Mouse (Mus musculus) hindbrain, embryonic 10.5 days (tissue): ENCODE data around the gene Epyc. TPM values are rescaled to one million over a fixed set of nuclear protein-coding genes. Genes with fewer than 3 reads are reported as not detected.
"Not testable (repeated sequence)": the region's sequence is repeated elsewhere in the genome, so short reads cannot be mapped to it uniquely, and the experiment has no call there.

Source experiments
- DNase-seq: peaks from one replicate; pipeline ENCODE4 v3.0.0-alpha.2; 2017; ENCODE audit warnings: low spot score
- H3K27ac ChIP-seq: fragments of 300-500 bp; sonication (generic); 2 replicates; pipeline ENCODE4 v1.5.1; 2016; ENCODE audit warnings: mild to moderate bottlenecking, moderate library complexity
- H3K27me3 ChIP-seq: fragments of 300-500 bp; sonication (generic); 2 replicates; pipeline ENCODE4 v1.6.1; 2016; ENCODE audit warnings: mild to moderate bottlenecking; ENCODE audit not compliant: poor library complexity, insufficient read depth, severe bottlenecking
- H3K36me3 ChIP-seq: fragments of 300-500 bp; sonication (generic); 2 replicates; pipeline ENCODE4 v1.6.1; 2016; ENCODE audit warnings: mild to moderate bottlenecking, moderate library complexity
- H3K4me1 ChIP-seq: fragments of 300-500 bp; sonication (generic); replicated peaks from 2 replicates; pipeline ENCODE4 v1.6.1; 2016; ENCODE audit warnings: mild to moderate bottlenecking
- H3K4me3 ChIP-seq: fragments of 300-500 bp; sonication (generic); 2 replicates; pipeline ENCODE4 v1.5.1; 2016; ENCODE audit warnings: mild to moderate bottlenecking, moderate library complexity
- H3K9me3 ChIP-seq: fragments of 300-500 bp; sonication (generic); 2 replicates; pipeline ENCODE4 v1.6.1; 2016; ENCODE audit warnings: mild to moderate bottlenecking, moderate library complexity
- WGBS: fragments of 180-500 bp; shearing (Covaris S2); methylation state at CpG from one replicate; pipeline ENCODE4 v1.1.7; 2016; 5-methylcytosine and 5-hydroxymethylcytosine counted together
- polyA plus RNA-seq: library from polyadenylated mRNA; unstranded; fragments of >200 nt; fragmentation: Nextera tagmentation; extraction: Ambion mirVana; gene quantifications from 2 replicates; pipeline ENCODE4 v1.2.1, GENCODE M21; 2016

Epyc gene
- polyA plus RNA-seq, 1 experiment from 2014 or later = 0.89 TPM

DNA sequence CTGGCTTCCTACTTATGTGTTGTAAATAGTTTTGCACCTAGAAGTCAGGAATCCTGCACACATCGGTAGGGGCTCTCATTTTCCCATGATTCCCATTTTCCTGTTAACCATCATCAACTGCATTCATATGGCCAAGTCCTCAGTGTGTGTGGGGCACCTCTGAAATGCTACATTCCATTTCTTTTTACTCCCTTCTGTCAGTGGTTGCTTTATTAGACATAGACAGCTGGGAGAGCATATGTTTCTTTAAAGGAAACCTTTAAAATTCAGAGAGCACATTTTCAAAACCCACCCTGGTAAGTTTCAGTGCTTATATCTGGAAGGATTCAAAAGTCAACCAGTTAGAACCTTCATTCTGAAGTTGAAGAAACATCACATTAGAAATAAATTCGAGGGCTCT, 74.2 kb downstream of the Epyc start:
- no peak overlapping the region for H3K4me3 ChIP-seq
- H3K9me3 ChIP-seq = no peaks in the 10 kb centered on the region
- H3K4me1 ChIP-seq = no peaks in the 10 kb centered on the region
- DNase-seq = no peak
- no peak overlapping the region for H3K27ac ChIP-seq
- WGBS = 80% methylated on average over 2 of the region's 2 CpGs
- H3K36me3 ChIP-seq = no peaks in the 10 kb centered on the region
- H3K27me3 ChIP-seq = no peaks in the 10 kb centered on the region

DNA sequence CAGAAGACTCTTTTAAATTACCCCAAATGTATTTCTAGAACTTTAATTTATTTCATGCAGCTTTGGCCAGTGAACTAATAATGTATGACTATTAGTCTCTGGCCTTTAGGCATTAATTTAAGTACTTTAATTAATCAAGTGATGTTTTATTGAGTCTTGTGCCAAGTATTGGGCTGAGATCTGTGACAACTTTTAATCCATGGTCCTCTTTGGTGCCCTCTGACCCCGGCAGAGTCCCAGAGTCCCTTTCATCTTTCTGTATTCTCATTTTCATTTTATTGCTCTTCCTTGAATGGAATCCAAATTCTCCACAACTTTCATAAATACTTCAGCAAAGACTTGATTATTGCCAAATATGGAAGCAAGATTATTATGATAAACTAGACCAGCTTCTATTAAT, 76.8 kb downstream of the Epyc start:
- DNase-seq = no peak
- no peaks in the 10 kb centered on the region for H3K9me3 ChIP-seq
- 88% methylated on average over 1 of the region's 1 CpGs for WGBS
- no peaks in the 10 kb centered on the region for H3K27me3 ChIP-seq
- no peaks in the 10 kb centered on the region for H3K4me1 ChIP-seq
- H3K36me3 ChIP-seq = no peaks in the 10 kb centered on the region
- no peak overlapping the region for H3K27ac ChIP-seq
- no peak overlapping the region for H3K4me3 ChIP-seq

DNA sequence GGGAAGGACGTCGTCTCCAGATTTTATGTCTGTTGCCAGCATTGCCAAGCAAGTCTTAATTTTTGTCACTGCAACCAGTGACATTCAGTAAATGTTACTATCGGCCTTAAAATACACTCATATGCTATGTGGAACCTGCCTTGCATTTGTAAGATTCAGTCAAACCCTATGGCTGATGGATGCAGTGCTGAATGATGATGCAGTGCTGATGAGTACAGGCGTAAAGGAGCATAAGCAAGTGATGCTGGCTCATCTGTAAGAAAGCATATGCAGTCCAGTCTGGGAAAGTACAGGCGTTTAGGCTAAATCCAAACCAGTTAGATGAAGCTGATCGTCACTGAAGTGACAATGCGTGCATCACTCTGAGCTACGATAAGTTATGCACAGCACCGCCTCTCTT, 78.8 kb downstream of the Epyc start:
- H3K4me1 ChIP-seq = no peaks in the 10 kb centered on the region
- H3K27ac ChIP-seq = no peak overlapping the region
- no peak for DNase-seq
- H3K9me3 ChIP-seq = no peaks in the 10 kb centered on the region
- no peak overlapping the region for H3K4me3 ChIP-seq
- H3K27me3 ChIP-seq = no peaks in the 10 kb centered on the region
- WGBS = 94% methylated on average over 9 of the region's 9 CpGs
- H3K36me3 ChIP-seq = no peaks in the 10 kb centered on the region

DNA sequence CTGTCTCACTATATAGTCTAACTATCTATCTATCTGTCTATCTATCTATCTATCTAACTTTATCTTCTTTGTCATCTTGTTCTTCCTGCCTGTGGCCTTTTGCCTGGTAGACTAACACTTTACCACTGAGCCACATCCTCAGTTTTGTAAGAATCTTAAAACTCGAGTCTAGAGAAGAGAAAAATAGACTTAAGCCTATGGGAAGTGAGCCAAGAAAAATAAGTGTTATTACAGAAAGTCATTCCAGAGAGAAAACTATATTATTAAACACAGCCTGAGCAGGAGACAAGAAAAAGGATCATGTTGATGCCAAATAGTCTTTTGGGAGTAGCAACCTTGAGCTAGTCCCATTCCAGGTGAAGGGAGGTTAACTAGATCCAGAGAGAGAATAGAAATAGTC, 82.1 kb downstream of the Epyc start:
- no peaks in the 10 kb centered on the region for H3K27me3 ChIP-seq
- no peaks in the 10 kb centered on the region for H3K4me1 ChIP-seq
- H3K36me3 ChIP-seq = no peaks in the 10 kb centered on the region
- DNase-seq = no peak
- WGBS = 73% methylated on average over 1 of the region's 1 CpGs
- no peak overlapping the region for H3K27ac ChIP-seq
- no peak overlapping the region for H3K4me3 ChIP-seq
- no peaks in the 10 kb centered on the region for H3K9me3 ChIP-seq

DNA sequence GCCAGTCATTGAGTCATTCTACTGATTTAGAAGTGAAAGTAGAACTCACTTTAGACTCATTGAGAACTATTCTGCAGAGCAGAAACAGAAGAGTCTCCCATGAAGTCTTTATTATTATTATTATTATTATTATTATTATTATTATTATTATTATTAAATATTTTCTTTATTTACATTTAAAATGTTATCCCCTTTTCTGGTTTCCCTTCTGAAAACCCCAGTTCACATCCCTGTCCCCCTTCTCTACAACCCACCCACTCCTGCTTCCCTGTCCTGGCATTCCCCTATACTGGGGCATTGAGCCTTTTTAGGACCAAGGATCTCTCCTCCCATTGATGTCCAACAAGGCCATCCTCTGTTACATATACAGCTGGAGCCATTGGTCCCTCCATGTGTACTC, 82.8 kb downstream of the Epyc start, which contains the start of gene C030005K15Rik:
Gene C030005K15Rik (minus strand): TSS at position 101 of the 400 bp plus-strand sequence.
- not testable (repeated sequence) for H3K9me3 ChIP-seq, H3K36me3 ChIP-seq, DNase-seq, H3K4me3 ChIP-seq, H3K27me3 ChIP-seq, H3K4me1 ChIP-seq, H3K27ac ChIP-seq

Other genes with a start within 250 kb of the Epyc start
- gene Dcn, start 164.5 kb upstream of the Epyc start, polyA plus RNA-seq = 3.6 and 5.7 TPM in 2 replicates
- 42.3 and 50.8 TPM in 2 replicates for gene Lum, start 78.9 kb upstream of the Epyc start, polyA plus RNA-seq
- 0.27 TPM in 1 of 2 replicates, not detected in the other for gene Kera, start 37.2 kb upstream of the Epyc start, polyA plus RNA-seq
- 0.09 TPM in 1 of 2 replicates, not detected in the other for gene Ccer1, start 49.0 kb downstream of the Epyc start, polyA plus RNA-seq
- gene C030005K15Rik, start 82.7 kb downstream of the Epyc start, polyA plus RNA-seq = not detected in 2 replicates